Mouse (Mus musculus): ENCODE measurements around the gene Prss41.
A peak's percentile ranks its signal among the peaks of the same experiment; 100 is the strongest.
"Not testable (repeated sequence)": the region's sequence is repeated elsewhere in the genome, so short reads cannot be mapped to it uniquely, and the experiment has no call there.

Gene Prss41

GRCm38 (mm10) chr17:23843812-23844273 is at the start of gene Prss41, which contains the start of gene Prss32:
Prss41 (minus strand) TSS chr17:23844172.
Prss32 (plus strand) TSS chr17:23843855.
- peak; percentile 44 to 81 for DNase-seq

GRCm38 (mm10) chr17:23880576-23880975 is 36.6 kb upstream of the Prss41 start, which contains the start of the genes Dcpp1 and Dcpp2:
Dcpp1 (plus strand) TSS chr17:23880876.
Dcpp2 (plus strand) TSS chr17:23880880.
- not testable (repeated sequence) for DNase-seq

- DNase-seq: no peak
Observed at GRCm38 (mm10) chr17:23877166-23877565, 33.2 kb upstream of the Prss41 start.

- no peak for DNase-seq
Observed at GRCm38 (mm10) chr17:23876741-23877140, 32.8 kb upstream of the Prss41 start.

GRCm38 (mm10) chr17:23873884-23874856 is 30.2 kb upstream of the Prss41 start:
- DNase-seq: peak; percentile 59 to 79

GRCm38 (mm10) chr17:23868513-23868912 is 24.5 kb upstream of the Prss41 start:
- DNase-seq: no peak

GRCm38 (mm10) chr17:23867756-23868155 is 23.8 kb upstream of the Prss41 start, which contains the start of gene Prss21:
Prss21 (plus strand) TSS chr17:23868056.
- DNase-seq: no peak

GRCm38 (mm10) chr17:23862926-23863325 is 19.0 kb upstream of the Prss41 start:
- peak in 1 of 2 experiments; percentile 17 for DNase-seq

- DNase-seq: no peak
Observed at GRCm38 (mm10) chr17:23857913-23858312, 13.9 kb upstream of the Prss41 start.

GRCm38 (mm10) chr17:23857193-23857592 is 13.2 kb upstream of the Prss41 start:
- DNase-seq: no peak

- DNase-seq: no peak
Observed at GRCm38 (mm10) chr17:23854229-23854765, 10.3 kb upstream of the Prss41 start.

GRCm38 (mm10) chr17:23853292-23853691 is 9.3 kb upstream of the Prss41 start:
- DNase-seq: peak; percentile 59 to 85

GRCm38 (mm10) chr17:23850853-23851749 is 7.1 kb upstream of the Prss41 start:
- peak; percentile 49 to 79 for DNase-seq

- no peak for DNase-seq
Observed at GRCm38 (mm10) chr17:23850028-23850427, 6.1 kb upstream of the Prss41 start.

- DNase-seq: peak in 1 of 2 experiments; percentile 48
Observed at GRCm38 (mm10) chr17:23843141-23843811, 696 bp downstream of the Prss41 start.

- peak; percentile 66 to 86 for DNase-seq
Observed at GRCm38 (mm10) chr17:23841145-23841544, 2.8 kb downstream of the Prss41 start.

GRCm38 (mm10) chr17:23836006-23836575 is 7.9 kb downstream of the Prss41 start, which contains the start of gene Prss33:
Prss33 (minus strand) TSS chr17:23836056.
- no peak for DNase-seq

- DNase-seq: no peak
Observed at GRCm38 (mm10) chr17:23831201-23831600, 12.8 kb downstream of the Prss41 start.

- peak; percentile 89 to 90 for DNase-seq
Observed at GRCm38 (mm10) chr17:23829064-23829619, 14.8 kb downstream of the Prss41 start, which contains the start of gene Elob. Elob (minus strand) TSS chr17:23829136.

GRCm38 (mm10) chr17:23828271-23829001 is 15.5 kb downstream of the Prss41 start:
- peak; percentile 29 to 63 for DNase-seq

Data from kidney, postnatal 36 days (tissue).